Mouse (Mus musculus) intestine, postnatal 0 days (tissue): ENCODE data around the gene AC170998.1. TPM values are rescaled to one million over a fixed set of nuclear protein-coding genes. Genes with fewer than 3 reads are reported as not detected.

Experiments
- ATAC-seq: fragments of 200-750 bp; cut with Nextera tagmentation; 2 replicates; pipeline ENCODE4 v1.8.0; 2017; ENCODE audit warnings: mild to moderate bottlenecking, moderate TSS enrichment, moderate library complexity
- H3K27ac ChIP-seq: fragments of 300-500 bp; sonication (generic); 2 replicates; pipeline ENCODE4 v1.5.1; 2014; ENCODE audit warnings: mild to moderate bottlenecking, low read depth, low read length, moderate library complexity
- H3K27me3 ChIP-seq: fragments of 300-500 bp; sonication (generic); replicated peaks from 2 replicates; pipeline ENCODE4 v1.6.1; 2014; ENCODE audit warnings: low read length, mixed read lengths; ENCODE audit not compliant: control insufficient read depth, insufficient read depth
- H3K36me3 ChIP-seq: fragments of 300-500 bp; sonication (generic); 2 replicates; pipeline ENCODE4 v1.6.1; 2014; ENCODE audit warnings: mild to moderate bottlenecking, moderate library complexity; ENCODE audit not compliant: control insufficient read depth, insufficient read depth
- H3K4me1 ChIP-seq: fragments of 300-500 bp; sonication (generic); replicated peaks from 2 replicates; pipeline ENCODE4 v1.6.1; 2014; ENCODE audit warnings: antibody characterized with exemption, low read length, mixed read lengths; ENCODE audit not compliant: control insufficient read depth, insufficient read depth
- H3K4me2 ChIP-seq: fragments of 300-500 bp; sonication (generic); replicated peaks from 2 replicates; pipeline ENCODE4 v1.6.1; 2014; ENCODE audit warnings: low read depth, mild to moderate bottlenecking, moderate library complexity
- H3K4me3 ChIP-seq: fragments of 300-500 bp; sonication (generic); 2 replicates; pipeline ENCODE4 v1.5.1; 2014; ENCODE audit warnings: low read depth, low read length
- H3K9ac ChIP-seq: fragments of 300-500 bp; sonication (generic); 2 replicates; pipeline ENCODE4 v1.6.1; 2014; ENCODE audit warnings: mild to moderate bottlenecking, low read depth, low read length
- H3K9me3 ChIP-seq: fragments of 300-500 bp; sonication (generic); 2 replicates; pipeline ENCODE4 v1.6.1; 2016; ENCODE audit warnings: mixed run types; ENCODE audit not compliant: control insufficient read depth
- CTCF ChIP-seq: sonication (generic); IDR thresholded peaks from 2 replicates; pipeline ENCODE4 v1.5.1; 2016; ENCODE audit warnings: low read depth, mild to moderate bottlenecking, control low read depth, antibody characterized with exemption, moderate library complexity
- WGBS: fragments of 180-500 bp; shearing (Covaris S2); extraction: QIAGEN DNeasy Blood & Tissue Kit; methylation state at CpG from one replicate; pipeline ENCODE4 v1.1.7; 2014; 5-methylcytosine and 5-hydroxymethylcytosine counted together
- polyA plus RNA-seq: library from polyadenylated mRNA; unstranded; fragments of >200 nt; fragmentation: Nextera tagmentation; extraction: Ambion mirVana; gene quantifications from 2 replicates; pipeline ENCODE4 v1.2.1, GENCODE M21; 2015

The AC170998.1 gene
- polyA plus RNA-seq, 1 experiment from 2014 or later = 1.5 TPM

DNA sequence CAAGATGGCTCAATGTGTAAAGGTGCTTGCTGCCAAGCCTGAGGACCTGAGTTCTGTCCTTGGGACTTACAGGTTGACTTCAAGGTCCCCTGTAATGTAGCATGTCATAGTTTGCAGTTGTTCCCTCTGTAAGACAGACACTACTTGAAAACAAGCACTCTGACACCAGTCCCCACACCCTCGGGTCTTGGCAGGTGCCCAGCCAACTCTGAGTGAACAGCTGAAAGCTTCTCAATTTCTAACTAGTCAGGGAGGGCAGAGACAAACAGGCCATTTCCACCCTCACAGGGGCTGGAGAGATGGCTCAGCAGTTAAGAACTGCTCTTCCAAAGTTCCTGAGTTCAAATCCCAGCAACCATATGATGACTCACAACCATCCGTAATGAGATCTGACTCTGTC, 31.6 kb downstream of the AC170998.1 start:
- H3K9me3 ChIP-seq = no peaks in the 10 kb centered on the region
- H3K9ac ChIP-seq = no peak overlapping the region
- no peak for ATAC-seq
- no peak overlapping the region for H3K4me2 ChIP-seq
- TF ChIP-seq CTCF = no peak
- no peaks in the 10 kb centered on the region for H3K36me3 ChIP-seq
- H3K4me3 ChIP-seq = no peak overlapping the region
- H3K27ac ChIP-seq = no peak overlapping the region
- 73% methylated on average over 2 of the region's 2 CpGs for WGBS
- H3K4me1 ChIP-seq = no peaks in the 10 kb centered on the region
- no peaks in the 10 kb centered on the region for H3K27me3 ChIP-seq

DNA sequence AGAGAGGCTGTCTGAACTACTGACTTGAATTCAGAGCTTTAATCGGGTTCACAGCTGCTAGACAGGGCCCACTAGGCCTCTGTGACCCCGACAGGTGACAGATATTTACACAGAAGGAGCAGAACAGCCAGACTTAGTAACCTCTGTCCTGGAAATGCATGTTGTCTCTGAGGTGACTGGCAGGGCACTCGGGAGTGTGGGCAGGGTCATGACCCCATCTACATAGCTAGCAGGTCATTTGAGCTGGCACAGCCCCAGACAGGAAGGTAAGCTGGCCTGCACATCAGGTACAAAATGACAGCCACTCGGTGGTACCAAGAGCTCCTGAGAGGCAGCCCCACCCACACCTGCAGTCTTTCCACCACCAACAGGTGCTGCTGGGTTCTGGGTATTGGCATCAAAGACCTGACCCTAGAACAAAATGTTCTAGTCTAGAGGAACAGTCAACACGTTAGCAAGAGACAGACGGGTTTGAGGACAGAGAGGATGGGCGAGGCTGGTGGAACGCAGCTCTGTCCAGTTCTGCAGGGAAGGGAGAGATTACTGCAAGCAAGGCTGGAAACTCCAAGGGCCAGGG, 34.9 kb downstream of the AC170998.1 start:
- Histone ChIP-seq H3K4me2 (no peak overlapping the region), H3K4me1 (no peaks in the 10 kb centered on the region), H3K4me3 (no peak overlapping the region), H3K36me3 (no peaks in the 10 kb centered on the region), H3K27me3 (no peaks in the 10 kb centered on the region), H3K9ac (no peak overlapping the region), H3K27ac (no peak overlapping the region), H3K9me3 (no peaks in the 10 kb centered on the region)
- no peak for TF ChIP-seq CTCF
- peak; percentile 42 for ATAC-seq
- WGBS = 51% methylated on average over 8 of the region's 8 CpGs

DNA sequence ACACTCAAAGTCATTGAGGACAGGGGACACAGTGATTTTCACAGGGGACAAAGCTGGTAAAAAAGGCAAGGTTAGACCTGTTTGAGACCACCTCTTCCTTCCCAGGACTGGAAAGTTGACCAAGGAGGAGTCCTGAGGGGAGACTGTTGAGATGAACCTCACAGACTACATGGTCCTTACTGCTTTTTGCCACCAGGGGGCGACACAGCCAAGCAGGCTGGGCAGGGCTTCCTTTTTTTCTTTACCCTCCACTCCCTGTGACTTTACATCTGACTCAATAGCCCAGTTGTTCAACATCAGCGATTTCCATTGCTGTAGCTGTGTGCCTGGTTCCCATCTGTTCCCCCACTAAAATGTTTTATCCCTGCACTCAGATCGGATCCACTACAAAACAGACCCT, 36.0 kb downstream of the AC170998.1 start:
- Histone ChIP-seq H3K27me3 (no peaks in the 10 kb centered on the region), H3K36me3 (no peaks in the 10 kb centered on the region), H3K9me3 (no peaks in the 10 kb centered on the region), H3K4me3 (no peak overlapping the region), H3K9ac (no peak overlapping the region), H3K4me2 (no peak overlapping the region), H3K27ac (no peak overlapping the region), H3K4me1 (no peaks in the 10 kb centered on the region)
- ATAC-seq = peak; percentile 42; the same call in 1 of the 2 replicates
- WGBS = 13% methylated on average over 3 of the region's 3 CpGs
- TF ChIP-seq CTCF = peak; percentile 98

GRCm38 (mm10) chr17:28766203-28766602, 40.3 kb downstream of the AC170998.1 start:
- Histone ChIP-seq H3K4me1 (peaks cover 8% of the 10 kb centered on the region; the same call in 1 of the 2 replicates), H3K36me3 (no peaks in the 10 kb centered on the region), H3K4me3 (no peak overlapping the region), H3K4me2 (no peak overlapping the region), H3K9me3 (no peaks in the 10 kb centered on the region), H3K9ac (no peak overlapping the region), H3K27me3 (no peaks in the 10 kb centered on the region), H3K27ac (no peak overlapping the region)
- TF ChIP-seq CTCF = no peak
- ATAC-seq = no peak
- 72% methylated on average over 3 of the region's 3 CpGs for WGBS

- H3K9me3 ChIP-seq = no peaks in the 10 kb centered on the region
- no peak overlapping the region for H3K27ac ChIP-seq
- WGBS = 74% methylated on average over 11 of the region's 11 CpGs
- no peak overlapping the region for H3K4me2 ChIP-seq
- no peak overlapping the region for H3K9ac ChIP-seq
- no peak for TF ChIP-seq CTCF
- no peaks in the 10 kb centered on the region for H3K27me3 ChIP-seq
- H3K36me3 ChIP-seq = no peaks in the 10 kb centered on the region
- no peak overlapping the region for H3K4me3 ChIP-seq
- peaks cover 8% of the 10 kb centered on the region; the same call in 1 of the 2 replicates for H3K4me1 ChIP-seq
- no peak for ATAC-seq
Observed at GRCm38 (mm10) chr17:28766781-28767515, 41.1 kb downstream of the AC170998.1 start.

DNA sequence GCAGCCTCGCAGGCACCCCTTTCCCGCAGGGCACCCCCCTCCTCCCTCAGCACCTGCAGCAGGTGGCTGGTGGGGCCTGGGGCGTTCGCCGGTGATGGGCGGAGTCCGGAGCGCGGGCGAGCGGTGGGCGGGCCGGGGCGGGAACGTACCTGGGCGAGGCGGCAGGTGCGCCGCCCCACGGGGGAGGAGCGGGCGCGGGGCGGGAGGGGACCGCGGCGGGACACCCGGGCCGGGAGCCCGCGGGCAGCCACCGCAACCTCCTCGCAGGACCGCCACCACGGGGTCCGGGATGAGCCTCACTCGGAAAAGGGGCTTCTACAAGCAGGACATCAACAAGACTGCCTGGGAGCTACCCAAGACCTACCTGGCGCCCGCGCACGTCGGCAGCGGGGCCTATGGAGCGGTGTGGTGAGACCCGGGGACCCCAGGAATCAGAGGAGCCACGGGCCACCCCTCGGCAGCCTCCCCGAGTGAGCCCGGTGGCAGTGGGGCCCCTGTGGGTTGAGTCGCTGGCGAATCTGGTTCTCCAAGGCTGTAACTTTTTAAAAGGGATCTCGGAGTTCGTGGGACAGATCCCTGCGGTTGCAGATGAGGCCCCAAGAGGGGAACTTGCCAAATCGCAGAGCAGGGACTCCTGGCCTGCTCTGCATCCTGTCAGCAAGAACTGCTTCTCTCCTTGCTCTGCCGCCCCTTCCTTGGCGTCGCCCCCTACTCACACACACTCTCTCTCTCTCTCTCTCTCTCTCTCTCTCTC, 43.4 kb downstream of the AC170998.1 start, which contains the start of gene Mapk13:
TSS of gene Mapk13 (plus strand) at position 177 of the 754 bp plus-strand sequence.
- Histone ChIP-seq H3K4me2 (peak within 1 kb of the TSS; percentile 69), H3K9ac (peak within 1 kb of the TSS; percentile 74), H3K27ac (peak within 1 kb of the TSS; percentile 74), H3K4me3 (peak within 1 kb of the TSS; percentile 56), H3K4me1 (peaks cover 8% of the 10 kb centered on the region; the same call in 1 of the 2 replicates), H3K9me3 (no peaks in the 10 kb centered on the region), H3K36me3 (peaks cover 7% of the 10 kb centered on the region; the same call in 1 of the 2 replicates), H3K27me3 (no peaks in the 10 kb centered on the region)
- no peak for TF ChIP-seq CTCF
- ATAC-seq = peak; percentile 71
- WGBS = 1% methylated on average over 57 of the region's 58 CpGs
